9 mouse cellular contexts compared by ENCODE assay signal in genomic region chr7:142097776-142098175, GRCm38 (mm10). TPM values are rescaled to one million over a fixed set of nuclear protein-coding genes. Genes with fewer than 3 reads are reported as not detected.
DNase-seq lines count a peak whose midpoint lies in the region; ATAC-seq and TF ChIP-seq lines count a peak whose summit lies in the region.
"Had no signal": no experiment of that assay in that cellular context is flagged by ENCODE, and none has a peak within 500 bp of the region (broad histone marks: within the 10 kb centered on the region; RNA-seq: fewer than 3 reads in every experiment).

No protein-coding gene starts in this region.

- H3K36me3 ChIP-seq in ES-Bruce4 (ENCODE audit: control insufficient read depth, insufficient read depth, low read length, poor library complexity, severe bottlenecking) = no peaks in the 10 kb centered on the region
- no peaks in the 10 kb centered on the region for H3K36me3 ChIP-seq in forebrain, embryonic 10.5 days (replicated peaks)
- no peaks in the 10 kb centered on the region for H3K36me3 ChIP-seq in lung, embryonic 14.5 days (ENCODE audit: insufficient read depth)
- H3K36me3 ChIP-seq: heart, embryonic 15.5 days had no signal

- no peak overlapping the region for H3K4me2 ChIP-seq in lung, embryonic 14.5 days
- H3K4me2 ChIP-seq: heart, embryonic 15.5 days had no signal

- intact Hi-C loops in heart, postnatal 25 days (cut with DNase I) = loop anchor here (2.0 to 5.0 kb wide), 2 partner anchors 35 to 81 kb away; partner anchors contain the start of gene Mob2

- H3K27me3 ChIP-seq in ES-Bruce4 (ENCODE audit: control insufficient read depth, insufficient read depth, low read length, poor library complexity, severe bottlenecking) = 0 out of 2 replicates have a peak, but pooled peaks cover 3% of the 10 kb centered on the region
- H3K27me3 ChIP-seq in forebrain, embryonic 10.5 days (ENCODE audit: poor library complexity, severe bottlenecking) = peaks cover 68% of the 10 kb centered on the region
- peaks cover 45% of the 10 kb centered on the region for H3K27me3 ChIP-seq in lung, embryonic 14.5 days (ENCODE audit: insufficient read depth, low read length)

- no peaks in the 10 kb centered on the region for H3K4me1 ChIP-seq in ES-Bruce4 (ENCODE audit: control insufficient read depth, insufficient read depth, low read length)
- peaks cover 36% of the 10 kb centered on the region for H3K4me1 ChIP-seq in forebrain, embryonic 10.5 days
- peaks cover 4% of the 10 kb centered on the region; the same call in 1 of the 2 replicates for H3K4me1 ChIP-seq in lung, embryonic 14.5 days (ENCODE audit: insufficient read depth)

- H3K9ac ChIP-seq in ES-Bruce4 (ENCODE audit: low read depth, poor library complexity, severe bottlenecking) = no peak overlapping the region
- no peak overlapping the region for H3K9ac ChIP-seq in lung, embryonic 14.5 days
- H3K9ac ChIP-seq: heart, embryonic 15.5 days had no signal

- H3K27ac ChIP-seq in ES-Bruce4 (ENCODE audit: insufficient read depth, low read length) = no peak overlapping the region
- no peak overlapping the region for H3K27ac ChIP-seq in forebrain, embryonic 10.5 days
- no peak overlapping the region for H3K27ac ChIP-seq in lung, embryonic 14.5 days (ENCODE audit: low read depth)
- H3K27ac ChIP-seq: heart, embryonic 15.5 days had no signal

- TF ChIP-seq CTCF in ES-Bruce4 (IDR thresholded peaks at IDR 0.05; ENCODE audit: low read depth, low read length) = peak; percentile 94
- TF ChIP-seq CTCF in lung, embryonic 14.5 days (IDR thresholded peaks at IDR 0.05; ENCODE audit: low read depth) = peak; percentile 94

- no peak for TF ChIP-seq POLR2A in ES-Bruce4 (IDR thresholded peaks at IDR 0.05; ENCODE audit: insufficient read depth, low read length)

- no peak overlapping the region for H3K4me3 ChIP-seq in ES-Bruce4 (ENCODE audit: low read depth, low read length)
- no peak overlapping the region for H3K4me3 ChIP-seq in forebrain, embryonic 10.5 days
- no peak overlapping the region for H3K4me3 ChIP-seq in lung, embryonic 14.5 days (ENCODE audit: low read depth, low read length)
- H3K4me3 ChIP-seq: heart, embryonic 15.5 days had no signal

- WGBS in forebrain, embryonic 10.5 days = 14% methylated on average over 9 of the region's 9 CpGs
- 7% methylated on average over 9 of the region's 9 CpGs for WGBS in lung, embryonic 14.5 days

- peak; percentile 74 for DNase-seq in c-Kit-negative CD71-positive TER-119-positive erythroid progenitor cells, embryonic 14.5 days (ENCODE audit: low read depth, low spot score)
- peak; percentile 80 for DNase-seq in forebrain, embryonic 10.5 days (ENCODE audit: extremely low spot score, low spot score)
- peak; percentile 62 for DNase-seq in heart, postnatal 25 days (ENCODE audit: low spot score)
- DNase-seq in kidney, postnatal 4 days = peak; percentile 85 to 90
- DNase-seq in lung, embryonic 14.5 days = peak; percentile 87
- peak; percentile 42 for DNase-seq in ovary, postnatal 10 days (ENCODE audit: low spot score)
- DNase-seq in thymus, postnatal 0 days (ENCODE audit: low spot score) = peak; percentile 76

- TF ChIP-seq EP300 in ES-Bruce4 (IDR thresholded peaks at IDR 0.05; ENCODE audit: insufficient read depth, low read depth, low read length) = no peak

- H3K9me3 ChIP-seq in ES-Bruce4 (replicated peaks; ENCODE audit: control insufficient read depth, insufficient read depth, low read length, poor library complexity, severe bottlenecking) = no peaks in the 10 kb centered on the region
- H3K9me3 ChIP-seq in forebrain, embryonic 10.5 days = no peaks in the 10 kb centered on the region
- no peaks in the 10 kb centered on the region for H3K9me3 ChIP-seq in lung, embryonic 14.5 days (ENCODE audit: low read depth, low read length)
- H3K9me3 ChIP-seq: heart, embryonic 15.5 days had no signal

- peak; percentile 68 for ATAC-seq in lung, embryonic 14.5 days (ENCODE audit: insufficient read depth)

RNA-seq across cellular contexts. Expression of gene Dusp8, which starts 2.1 kb away (rescaled TPM):
- 2.0 and 2.3 TPM in 2 replicates for polyA plus RNA-seq in ES-Bruce4 (2011; ENCODE audit: insufficient read depth, insufficient read length, low read depth, missing spikeins)
- polyA plus RNA-seq in forebrain, embryonic 10.5 days (2016; fragmentation: Nextera tagmentation; extraction: Ambion mirVana) = 3.6 and 7.3 TPM in 2 replicates
- 10 to 100 TPM; 39.7 to 53.5 TPM for total RNA-seq in heart, postnatal 25 days (2021)
- 1.8 and 1.9 TPM in 2 replicates for polyA plus RNA-seq in lung, embryonic 14.5 days (2014; fragmentation: Nextera tagmentation; extraction: Ambion mirVana)
- polyA plus RNA-seq in thymus, postnatal 0 days (2015; fragmentation: Nextera tagmentation; extraction: Ambion mirVana) = 0.34 and 0.58 TPM in 2 replicates

RNA-seq across cellular contexts. Expression of gene Gm45618, which starts 22.8 kb away (rescaled TPM):
- not detected in 2 replicates for polyA plus RNA-seq in ES-Bruce4 (2011; ENCODE audit: insufficient read depth, insufficient read length, low read depth, missing spikeins)
- polyA plus RNA-seq in forebrain, embryonic 10.5 days (2016; fragmentation: Nextera tagmentation; extraction: Ambion mirVana) = 0.38 TPM in 1 of 2 replicates, not detected in the other
- total RNA-seq in heart, postnatal 25 days (2021) = not detected
- not detected in 2 replicates for polyA plus RNA-seq in lung, embryonic 14.5 days (2014; fragmentation: Nextera tagmentation; extraction: Ambion mirVana)
- polyA plus RNA-seq in thymus, postnatal 0 days (2015; fragmentation: Nextera tagmentation; extraction: Ambion mirVana) = not detected in 2 replicates
- polyA plus RNA-seq: heart, embryonic 15.5 days had no signal

RNA-seq across cellular contexts. Expression of gene Mob2, which starts 36.9 kb away (rescaled TPM):
- polyA plus RNA-seq in ES-Bruce4 (2011; ENCODE audit: insufficient read depth, insufficient read length, low read depth, missing spikeins) = 19.0 and 20.7 TPM in 2 replicates
- polyA plus RNA-seq in forebrain, embryonic 10.5 days (2016; fragmentation: Nextera tagmentation; extraction: Ambion mirVana) = 60.9 and 65.7 TPM in 2 replicates
- 10 to 100 TPM; 40.2 to 40.7 TPM for total RNA-seq in heart, postnatal 25 days (2021)
- 76.2 and 78.4 TPM in 2 replicates for polyA plus RNA-seq in lung, embryonic 14.5 days (2014; fragmentation: Nextera tagmentation; extraction: Ambion mirVana)
- polyA plus RNA-seq in thymus, postnatal 0 days (2015; fragmentation: Nextera tagmentation; extraction: Ambion mirVana) = 92.2 and 93.5 TPM in 2 replicates

RNA-seq across cellular contexts. Expression of gene Gm39115, which starts 38.1 kb away (rescaled TPM):
- polyA plus RNA-seq in ES-Bruce4 (2011; ENCODE audit: insufficient read depth, insufficient read length, low read depth, missing spikeins) = not detected in 2 replicates
- polyA plus RNA-seq in forebrain, embryonic 10.5 days (2016; fragmentation: Nextera tagmentation; extraction: Ambion mirVana) = not detected in 2 replicates
- not detected for total RNA-seq in heart, postnatal 25 days (2021)
- not detected in 2 replicates for polyA plus RNA-seq in lung, embryonic 14.5 days (2014; fragmentation: Nextera tagmentation; extraction: Ambion mirVana)
- polyA plus RNA-seq in thymus, postnatal 0 days (2015; fragmentation: Nextera tagmentation; extraction: Ambion mirVana) = not detected in 2 replicates
- polyA plus RNA-seq: heart, embryonic 15.5 days had no signal

RNA-seq across cellular contexts. Expression of gene Gm45337, which starts 46.6 kb away (rescaled TPM):
- polyA plus RNA-seq in ES-Bruce4 (2011; ENCODE audit: insufficient read depth, insufficient read length, low read depth, missing spikeins) = not detected in 2 replicates
- not detected in 2 replicates for polyA plus RNA-seq in forebrain, embryonic 10.5 days (2016; fragmentation: Nextera tagmentation; extraction: Ambion mirVana)
- total RNA-seq in heart, postnatal 25 days (2021) = not detected
- polyA plus RNA-seq in lung, embryonic 14.5 days (2014; fragmentation: Nextera tagmentation; extraction: Ambion mirVana) = not detected in 2 replicates
- polyA plus RNA-seq in thymus, postnatal 0 days (2015; fragmentation: Nextera tagmentation; extraction: Ambion mirVana) = not detected in 2 replicates
- polyA plus RNA-seq: heart, embryonic 15.5 days had no signal
